Mouse (Mus musculus): ENCODE measurements around the gene Ndufab1. TPM values are rescaled to one million over a fixed set of nuclear protein-coding genes. Genes with fewer than 3 reads are reported as not detected.
"Not testable (repeated sequence)": the region's sequence is repeated elsewhere in the genome, so short reads cannot be mapped to it uniquely, and the experiment has no call there.

Ndufab1 gene
- polyA plus RNA-seq, 1 experiment from 2014 or later: 603 TPM

GRCm38 (mm10) chr7:122101014-122101746 is 506 bp downstream of the Ndufab1 start:
- peak overlapping the region; percentile 81 for H3K27ac ChIP-seq
- H3K4me1 ChIP-seq: peaks cover 19% of the 10 kb centered on the region
- peak; percentile 83 for ATAC-seq (replicated peaks)
- peak overlapping the region; percentile 81 for H3K9ac ChIP-seq
- not testable (repeated sequence) for H3K36me3 ChIP-seq (replicated peaks); H3K27me3 ChIP-seq (replicated peaks); H3K9me3 ChIP-seq
- peak overlapping the region; percentile 79 for H3K4me2 ChIP-seq
- WGBS: 7% methylated on average over 28 of the region's 28 CpGs
- peak overlapping the region; percentile 71 for H3K4me3 ChIP-seq

GRCm38 (mm10) chr7:122099222-122099621 is 2.5 kb downstream of the Ndufab1 start:
- H3K4me2 ChIP-seq: no peak overlapping the region
- no peak overlapping the region for H3K9ac ChIP-seq
- ATAC-seq (replicated peaks): no peak
- H3K27me3 ChIP-seq (replicated peaks): no peaks in the 10 kb centered on the region
- H3K27ac ChIP-seq: no peak overlapping the region
- peaks cover 27% of the 10 kb centered on the region for H3K36me3 ChIP-seq (replicated peaks)
- no peak overlapping the region for H3K4me3 ChIP-seq
- 60% methylated on average over 4 of the region's 4 CpGs for WGBS
- H3K9me3 ChIP-seq: no peaks in the 10 kb centered on the region
- H3K4me1 ChIP-seq: peaks cover 19% of the 10 kb centered on the region

DNA sequence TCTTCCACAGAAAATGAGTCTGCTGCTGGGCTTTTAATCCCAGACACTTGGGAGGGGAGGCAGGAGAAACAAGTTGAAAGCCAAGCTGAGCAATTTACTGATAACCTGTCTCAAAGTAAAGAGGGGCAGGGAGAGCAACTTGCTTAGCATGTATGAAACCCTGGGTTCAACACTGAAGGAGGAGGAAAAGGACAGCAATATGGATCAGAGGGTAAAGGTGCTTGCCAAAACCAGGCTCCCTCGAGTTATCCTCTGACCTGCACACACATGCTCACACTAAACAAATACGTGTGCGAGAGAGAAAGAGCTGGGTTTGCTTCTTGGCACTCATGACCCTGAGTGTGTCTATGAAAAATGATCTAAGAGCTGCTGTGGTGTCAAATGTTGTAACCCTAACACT is 3.7 kb downstream of the Ndufab1 start:
- Histone ChIP-seq H3K4me3 (no peak overlapping the region), H3K4me1 (peaks cover 19% of the 10 kb centered on the region), H3K36me3 (replicated peaks) (peaks cover 31% of the 10 kb centered on the region), H3K27me3 (replicated peaks) (no peaks in the 10 kb centered on the region), H3K9ac (no peak overlapping the region), H3K27ac (no peak overlapping the region), H3K9me3 (no peaks in the 10 kb centered on the region), H3K4me2 (no peak overlapping the region)
- no peak for ATAC-seq (replicated peaks)
- WGBS: 89% methylated on average over 3 of the region's 3 CpGs

DNA sequence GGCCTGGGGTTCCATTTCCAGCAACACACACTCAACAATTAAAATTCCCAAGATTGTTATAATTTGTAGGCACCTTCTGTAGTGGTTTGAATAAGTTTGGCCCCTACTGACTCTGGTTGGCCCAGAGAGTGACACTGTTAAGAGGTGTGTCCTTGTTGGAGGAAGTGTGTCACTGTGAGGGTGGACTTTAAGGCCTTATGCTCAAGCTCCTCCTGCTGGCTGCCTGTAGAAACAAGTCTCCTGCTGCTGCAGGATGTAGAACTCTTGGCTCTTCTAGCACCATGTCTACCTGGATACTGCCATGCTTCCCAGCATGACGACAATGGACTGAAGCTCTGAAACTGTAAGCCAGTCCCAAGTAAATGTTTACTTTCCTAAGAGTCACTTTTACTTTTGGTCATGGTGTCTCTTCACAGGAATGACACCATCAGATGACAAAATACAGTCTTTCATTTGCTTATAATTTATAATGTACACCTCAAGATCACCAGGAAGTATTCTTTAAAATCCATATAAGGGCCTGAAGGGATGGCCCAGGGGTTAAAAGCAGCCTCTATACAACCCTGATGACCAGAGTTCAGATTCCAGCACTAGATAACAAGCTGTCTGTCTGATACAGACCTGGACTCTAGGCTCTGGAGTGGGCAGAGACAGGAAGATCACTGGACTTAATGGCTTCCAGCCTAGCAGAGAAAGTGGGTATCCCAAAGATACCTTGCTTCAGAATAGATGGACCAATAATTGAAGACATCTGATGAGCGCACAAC is 6.9 kb downstream of the Ndufab1 start:
- Histone ChIP-seq H3K4me1 (peaks cover 1% of the 10 kb centered on the region), H3K4me3 (no peak overlapping the region), H3K27me3 (replicated peaks) (no peaks in the 10 kb centered on the region), H3K27ac (no peak overlapping the region), H3K4me2 (no peak overlapping the region), H3K9me3 (no peaks in the 10 kb centered on the region), H3K9ac (no peak overlapping the region), H3K36me3 (replicated peaks) (peaks cover 57% of the 10 kb centered on the region)
- no peak for ATAC-seq (replicated peaks)
- WGBS: 91% methylated on average over 2 of the region's 2 CpGs

DNA sequence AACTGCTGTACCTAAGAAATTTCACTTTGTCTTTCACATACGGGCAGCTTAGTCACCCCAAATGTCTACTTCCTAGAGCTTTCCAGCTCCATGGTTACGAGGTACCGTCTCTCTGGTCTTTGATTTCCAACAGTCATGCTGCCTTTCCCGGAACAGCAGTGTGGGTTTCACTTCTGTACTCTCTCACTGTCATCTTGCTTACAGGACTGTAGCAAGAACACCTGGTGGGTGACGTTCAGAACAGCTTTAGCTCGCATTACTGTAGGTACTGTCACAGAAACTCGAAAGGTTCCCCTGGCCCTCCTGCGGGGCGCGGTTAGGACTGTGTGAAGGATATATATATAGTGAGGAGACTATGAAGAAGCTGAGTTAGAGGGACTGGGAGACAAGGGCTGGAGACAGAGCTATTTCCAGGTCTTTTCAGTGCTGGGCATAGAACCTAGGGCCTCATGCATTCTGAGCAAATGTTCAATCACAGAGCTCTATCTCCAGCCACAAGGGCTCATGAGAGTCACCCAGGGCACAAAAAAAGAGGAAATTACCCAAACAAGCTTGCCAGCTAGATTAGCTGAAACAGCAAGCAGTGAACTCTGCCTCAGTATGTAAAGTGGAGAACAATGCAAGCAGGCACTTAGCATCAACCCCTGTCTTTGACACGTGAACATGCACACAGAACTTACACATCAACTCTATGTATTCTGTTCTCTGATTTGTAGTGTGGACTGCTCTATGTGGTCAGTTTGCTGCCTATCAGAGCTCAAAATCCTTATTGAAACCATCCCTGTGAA is 14.3 kb downstream of the Ndufab1 start:
- no peaks in the 10 kb centered on the region for H3K9me3 ChIP-seq
- no peaks in the 10 kb centered on the region for H3K27me3 ChIP-seq (replicated peaks)
- H3K4me1 ChIP-seq: no peaks in the 10 kb centered on the region
- H3K9ac ChIP-seq: no peak overlapping the region
- no peak overlapping the region for H3K4me3 ChIP-seq
- 94% methylated on average over 11 of the region's 11 CpGs for WGBS
- H3K4me2 ChIP-seq: no peak overlapping the region
- H3K36me3 ChIP-seq (replicated peaks): peaks cover 53% of the 10 kb centered on the region
- ATAC-seq (replicated peaks): no peak
- H3K27ac ChIP-seq: no peak overlapping the region

- ATAC-seq (replicated peaks): no peak
- Histone ChIP-seq H3K9ac (no peak overlapping the region), H3K4me3 (no peak overlapping the region), H3K36me3 (replicated peaks) (peaks cover 49% of the 10 kb centered on the region), H3K4me1 (no peaks in the 10 kb centered on the region), H3K9me3 (no peaks in the 10 kb centered on the region), H3K27me3 (replicated peaks) (no peaks in the 10 kb centered on the region), H3K4me2 (no peak overlapping the region), H3K27ac (no peak overlapping the region)
- 95% methylated on average over 1 of the region's 1 CpGs for WGBS
Observed at GRCm38 (mm10) chr7:122081071-122081470, 20.6 kb downstream of the Ndufab1 start.

DNA sequence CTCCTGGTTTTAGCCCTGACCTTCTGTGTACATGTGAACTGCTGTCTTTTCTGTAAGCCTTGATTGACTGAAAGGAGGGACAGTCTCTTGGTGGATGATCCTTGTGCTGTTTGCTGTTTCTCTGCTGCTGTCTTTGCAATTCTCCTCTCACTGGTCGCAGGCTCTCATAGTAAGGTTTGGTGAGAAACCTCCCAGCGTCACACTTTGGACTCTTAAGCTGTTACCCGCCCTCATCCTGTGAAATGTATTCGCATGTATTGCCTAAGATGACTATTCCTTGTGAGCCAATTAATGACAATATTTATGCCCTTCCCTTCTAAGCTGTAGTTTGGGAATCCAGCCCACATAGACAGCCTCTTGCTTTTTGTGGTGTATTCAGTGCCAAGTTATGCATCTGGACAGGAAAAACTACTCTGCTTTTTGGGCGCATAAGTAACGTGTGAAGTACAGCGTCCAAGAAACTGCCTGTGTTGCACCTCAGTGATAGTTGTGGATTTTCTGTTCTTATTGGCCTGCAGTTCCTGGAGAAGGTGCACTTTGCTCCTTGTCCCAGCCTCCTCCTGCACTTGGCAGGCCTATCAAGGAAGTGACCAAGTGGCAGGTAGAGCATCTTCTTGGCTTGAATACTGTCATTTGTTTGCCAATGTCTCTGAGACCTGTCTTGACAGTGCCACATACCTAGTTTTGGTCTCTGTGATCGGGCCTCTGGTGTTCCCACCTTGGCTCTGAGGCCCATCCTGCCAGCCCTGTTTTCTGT is 21.7 kb downstream of the Ndufab1 start:
- no peak overlapping the region for H3K27ac ChIP-seq
- no peak overlapping the region for H3K9ac ChIP-seq
- no peak for ATAC-seq (replicated peaks)
- WGBS: 96% methylated on average over 8 of the region's 8 CpGs
- no peak overlapping the region for H3K4me2 ChIP-seq
- H3K4me1 ChIP-seq: no peaks in the 10 kb centered on the region
- no peaks in the 10 kb centered on the region for H3K27me3 ChIP-seq (replicated peaks)
- H3K4me3 ChIP-seq: no peak overlapping the region
- no peaks in the 10 kb centered on the region for H3K9me3 ChIP-seq
- H3K36me3 ChIP-seq (replicated peaks): peaks cover 60% of the 10 kb centered on the region

- H3K27me3 ChIP-seq (replicated peaks): no peaks in the 10 kb centered on the region
- no peaks in the 10 kb centered on the region for H3K9me3 ChIP-seq
- 85% methylated on average over 3 of the region's 3 CpGs for WGBS
- peaks cover 75% of the 10 kb centered on the region for H3K36me3 ChIP-seq (replicated peaks)
- no peak overlapping the region for H3K4me2 ChIP-seq
- peaks cover 13% of the 10 kb centered on the region for H3K4me1 ChIP-seq
- H3K9ac ChIP-seq: no peak overlapping the region
- ATAC-seq (replicated peaks): no peak
- H3K27ac ChIP-seq: no peak overlapping the region
- no peak overlapping the region for H3K4me3 ChIP-seq
Observed at GRCm38 (mm10) chr7:122074374-122074773, 27.3 kb downstream of the Ndufab1 start.

DNA sequence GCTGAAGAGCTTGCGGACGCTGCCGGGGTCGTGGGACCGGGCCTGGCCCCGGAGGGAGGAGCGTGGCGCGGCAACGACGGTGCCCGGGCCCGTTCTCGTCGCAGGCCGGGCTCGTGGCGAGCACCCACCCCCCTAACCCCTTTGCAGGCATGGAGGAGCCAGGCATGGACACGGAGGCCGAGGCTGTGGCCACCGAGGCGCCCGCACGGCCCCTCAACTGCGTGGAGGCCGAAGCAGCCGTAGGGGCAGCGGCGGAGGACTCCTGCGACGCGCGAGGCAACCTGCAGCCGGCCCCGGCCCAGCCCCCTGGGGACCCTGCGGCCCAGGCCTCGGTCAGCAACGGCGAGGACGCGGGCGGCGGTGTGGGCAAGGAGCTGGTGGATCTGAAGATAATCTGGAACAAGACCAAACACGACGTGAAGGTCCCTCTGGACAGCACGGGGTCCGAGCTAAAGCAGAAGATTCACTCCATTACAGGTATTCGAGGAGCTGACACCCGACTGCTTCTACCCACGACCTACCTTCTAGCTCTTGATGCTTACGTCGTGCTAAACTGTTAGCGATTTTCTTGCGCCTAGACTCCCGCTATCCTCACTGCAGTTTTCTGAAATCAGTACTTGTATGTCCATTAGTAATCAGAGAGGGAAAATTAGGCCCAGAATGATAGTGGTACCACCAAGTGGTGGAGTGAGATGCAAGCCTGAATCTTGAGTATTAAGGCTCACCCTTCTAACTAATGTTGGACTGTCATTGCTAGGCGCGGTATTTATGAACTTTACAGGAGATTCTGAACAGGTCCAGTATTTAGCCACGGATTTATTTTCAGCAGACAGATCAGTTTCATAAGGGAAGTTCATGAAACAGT is 33.9 kb downstream of the Ndufab1 start:
- 2% methylated on average over 56 of the region's 58 CpGs for WGBS
- peak; percentile 66 for ATAC-seq (replicated peaks)
- H3K4me3 ChIP-seq: peak overlapping the region; percentile 97

GRCm38 (mm10) chr7:122066945-122067516 is 34.7 kb downstream of the Ndufab1 start, which contains the start of the genes Ubfd1 and Ears2:
Gene Ubfd1, plus strand, starts transcription at chr7:122067175.
Gene Ears2, minus strand, starts transcription at chr7:122067263.
- H3K4me3 ChIP-seq: peak within 1 kb of the TSS; percentile 97
- H3K27me3 ChIP-seq (replicated peaks): no peaks in the 10 kb centered on the region
- H3K4me1 ChIP-seq: peaks cover 42% of the 10 kb centered on the region
- peak; percentile 99 for ATAC-seq (replicated peaks)
- H3K9ac ChIP-seq: peak within 1 kb of the TSS; percentile 95
- under 1% methylated on average over 60 of the region's 60 CpGs for WGBS
- no peaks in the 10 kb centered on the region for H3K9me3 ChIP-seq
- peaks cover 16% of the 10 kb centered on the region for H3K36me3 ChIP-seq (replicated peaks)
- H3K27ac ChIP-seq: peak within 1 kb of the TSS; percentile 98
- H3K4me2 ChIP-seq: peak within 1 kb of the TSS; percentile 82

More for the DNA sequence above, 33.9 kb downstream of the Ndufab1 start:
- Histone ChIP-seq H3K9ac (peak overlapping the region; percentile 95), H3K4me1 (peaks cover 42% of the 10 kb centered on the region), H3K4me2 (peak overlapping the region; percentile 82), H3K27ac (peak overlapping the region; percentile 98), H3K36me3 (replicated peaks) (peaks cover 22% of the 10 kb centered on the region), H3K27me3 (replicated peaks) (no peaks in the 10 kb centered on the region), H3K9me3 (no peaks in the 10 kb centered on the region)
